Mouse (Mus musculus) brain, embryonic 14.5 days (tissue): ENCODE measurements around the gene Rbm6.

Source experiments
- CTCF ChIP-seq: fragments of 200-500 bp; IDR thresholded peaks from 2 replicates; pipeline ENCODE4 v1.5.1; 2012; ENCODE audit warnings: inconsistent platforms, mild to moderate bottlenecking, moderate library complexity, borderline replicate concordance; ENCODE audit not compliant: insufficient read depth, insufficient read length; ENCODE audit errors: extremely low read depth
- POLR2A ChIP-seq: fragments of 200-500 bp; IDR thresholded peaks from 2 replicates; pipeline ENCODE4 v1.6.1; 2012; ENCODE audit warnings: mild to moderate bottlenecking, inconsistent platforms, borderline replicate concordance; ENCODE audit not compliant: poor library complexity, insufficient read depth, insufficient read length, severe bottlenecking; ENCODE audit errors: extremely low read depth

- TF ChIP-seq CTCF = no peak
- TF ChIP-seq POLR2A = no peak
Observed at GRCm38 (mm10) chr9:107831765-107832164, 41.3 kb downstream of the Rbm6 start.
